23 mouse cellular contexts compared by ENCODE assay signal in genomic region chr13:52152221-52152620, GRCm38 (mm10).
DNase-seq lines count a peak whose midpoint lies in the region; ATAC-seq and TF ChIP-seq lines count a peak whose summit lies in the region.
"Had no signal": no experiment of that assay in that cellular context is flagged by ENCODE, and none has a peak within 500 bp of the region (broad histone marks: within the 10 kb centered on the region; RNA-seq: fewer than 3 reads in every experiment).

No protein-coding gene starts in this region.

- H3K9ac ChIP-seq in kidney, embryonic 15.5 days: no peak overlapping the region
- no peak overlapping the region for H3K9ac ChIP-seq in lung, embryonic 16.5 days (ENCODE audit: low read length)
- H3K9ac ChIP-seq in stomach, postnatal 0 days (ENCODE audit: low read length): no peak overlapping the region
- H3K9ac ChIP-seq in midbrain, postnatal 0 days (replicated peaks; ENCODE audit: low read length, poor library complexity, severe bottlenecking): no peak overlapping the region
- H3K9ac ChIP-seq: forebrain, embryonic 13.5 days; hindbrain, embryonic 15.5 days; liver, embryonic 12.5 days had no signal

- no peak for TF ChIP-seq POLR2A in kidney, adult 2 months (IDR thresholded peaks at IDR 0.05; ENCODE audit: low read depth, low read length)

- TF ChIP-seq EP300 in stomach, postnatal 0 days (optimal IDR thresholded peaks at IDR 0.05): no peak

- peak overlapping the region; percentile 78 for H3K27ac ChIP-seq in kidney, embryonic 15.5 days
- H3K27ac ChIP-seq in kidney, adult 2 months (ENCODE audit: insufficient read depth, low read depth, low read length): no peak overlapping the region
- H3K27ac ChIP-seq in lung, embryonic 16.5 days (ENCODE audit: low read length): peak overlapping the region; percentile 89
- H3K27ac ChIP-seq in stomach, postnatal 0 days (replicated peaks): peak overlapping the region; percentile 53; the same call in 1 of the 2 replicates
- H3K27ac ChIP-seq in midbrain, postnatal 0 days (ENCODE audit: low read depth, low read length): no peak overlapping the region
- H3K27ac ChIP-seq: forebrain, embryonic 13.5 days; hindbrain, embryonic 15.5 days; liver, embryonic 12.5 days; macrophage had no signal

- 0 out of 2 replicates have a peak, but pooled peaks have one; percentile 22 for ATAC-seq in kidney, embryonic 15.5 days (replicated peaks; ENCODE audit: low FRiP score)
- ATAC-seq in lung, embryonic 16.5 days (ENCODE audit: low read depth): no peak
- peak; percentile 36 for ATAC-seq in granulocyte monocyte progenitor cell, adult 5-6 weeks (replicated peaks; ENCODE audit: poor library complexity, severe bottlenecking)
- no peak for ATAC-seq in stomach, postnatal 0 days (ENCODE audit: low FRiP score, low TSS enrichment)
- no peak for ATAC-seq in midbrain, postnatal 0 days (ENCODE audit: low FRiP score)
- ATAC-seq: activated CD4-positive, CD25-positive, alpha-beta regulatory T cell, adult 4 months; forebrain, embryonic 13.5 days; liver, embryonic 12.5 days; Patski had no signal

- H3K4me3 ChIP-seq in kidney, embryonic 15.5 days (replicated peaks): no peak overlapping the region
- no peak overlapping the region for H3K4me3 ChIP-seq in kidney, adult 2 months (ENCODE audit: insufficient read depth, low read depth, low read length)
- H3K4me3 ChIP-seq in lung, embryonic 16.5 days (ENCODE audit: low read length): no peak overlapping the region
- H3K4me3 ChIP-seq in stomach, postnatal 0 days (ENCODE audit: low read depth, low read length): no peak overlapping the region
- H3K4me3 ChIP-seq in midbrain, postnatal 0 days (ENCODE audit: low read depth, low read length): no peak overlapping the region
- H3K4me3 ChIP-seq: forebrain, embryonic 13.5 days; hindbrain, embryonic 15.5 days; liver, embryonic 12.5 days had no signal

- TF ChIP-seq CTCF in kidney, adult 2 months (conservative IDR thresholded peaks at IDR 0.05; ENCODE audit: insufficient read depth, insufficient read length, low read depth, low read length): no peak
- TF ChIP-seq CTCF in stomach, postnatal 0 days (IDR thresholded peaks at IDR 0.05; ENCODE audit: low read depth): no peak
- TF ChIP-seq CTCF in midbrain, postnatal 0 days (IDR thresholded peaks at IDR 0.05): no peak

- WGBS in kidney, embryonic 15.5 days: 29% methylated on average over 4 of the region's 4 CpGs
- WGBS in kidney, adult 2 months: 65% methylated on average over 4 of the region's 4 CpGs
- WGBS in lung, embryonic 16.5 days: 21% methylated on average over 4 of the region's 4 CpGs
- 35% methylated on average over 4 of the region's 4 CpGs for WGBS in stomach, postnatal 0 days
- WGBS in midbrain, postnatal 0 days: 67% methylated on average over 4 of the region's 4 CpGs

- H3K4me2 ChIP-seq in kidney, embryonic 15.5 days: no peak overlapping the region
- 0 out of 2 replicates have a peak overlapping the region, but pooled peaks have one; percentile 6 for H3K4me2 ChIP-seq in lung, embryonic 16.5 days (ENCODE audit: low read depth, low read length)
- H3K4me2 ChIP-seq in stomach, postnatal 0 days (replicated peaks; ENCODE audit: low read depth): no peak overlapping the region
- H3K4me2 ChIP-seq in midbrain, postnatal 0 days (ENCODE audit: low read depth, low read length, poor library complexity, severe bottlenecking): no peak overlapping the region
- H3K4me2 ChIP-seq: forebrain, embryonic 13.5 days; heart, embryonic 11.5 days; hindbrain, embryonic 15.5 days; liver, embryonic 12.5 days had no signal

- no peaks in the 10 kb centered on the region for H3K36me3 ChIP-seq in kidney, embryonic 15.5 days
- no peaks in the 10 kb centered on the region for H3K36me3 ChIP-seq in kidney, adult 2 months (ENCODE audit: control insufficient read depth, insufficient read depth, low read length)
- no peaks in the 10 kb centered on the region for H3K36me3 ChIP-seq in lung, embryonic 16.5 days (ENCODE audit: control insufficient read depth, insufficient read depth, low read length)
- no peaks in the 10 kb centered on the region for H3K36me3 ChIP-seq in stomach, postnatal 0 days (ENCODE audit: control insufficient read depth, insufficient read depth, low read length)
- no peaks in the 10 kb centered on the region for H3K36me3 ChIP-seq in midbrain, postnatal 0 days (ENCODE audit: insufficient read depth, low read length)
- H3K36me3 ChIP-seq: hindbrain, embryonic 15.5 days; liver, embryonic 12.5 days had no signal

- no peaks in the 10 kb centered on the region for H3K9me3 ChIP-seq in kidney, embryonic 15.5 days (replicated peaks)
- no peaks in the 10 kb centered on the region for H3K9me3 ChIP-seq in lung, embryonic 16.5 days (ENCODE audit: control insufficient read depth, low read length)
- H3K9me3 ChIP-seq in stomach, postnatal 0 days (ENCODE audit: control insufficient read depth, low read length): no peaks in the 10 kb centered on the region
- no peaks in the 10 kb centered on the region for H3K9me3 ChIP-seq in midbrain, postnatal 0 days (ENCODE audit: low read length)
- H3K9me3 ChIP-seq: forebrain, embryonic 13.5 days; hindbrain, embryonic 15.5 days; liver, embryonic 12.5 days had no signal

- no peaks in the 10 kb centered on the region for H3K27me3 ChIP-seq in kidney, embryonic 15.5 days
- no peaks in the 10 kb centered on the region for H3K27me3 ChIP-seq in kidney, adult 2 months (replicated peaks; ENCODE audit: control insufficient read depth, insufficient read depth, low read length)
- H3K27me3 ChIP-seq in lung, embryonic 16.5 days (ENCODE audit: control insufficient read depth, insufficient read depth, low read depth, low read length): no peaks in the 10 kb centered on the region
- H3K27me3 ChIP-seq in stomach, postnatal 0 days (ENCODE audit: control insufficient read depth, insufficient read depth, low read length): no peaks in the 10 kb centered on the region
- H3K27me3 ChIP-seq in midbrain, postnatal 0 days (ENCODE audit: insufficient read depth, low read length): no peaks in the 10 kb centered on the region
- H3K27me3 ChIP-seq: forebrain, embryonic 13.5 days; hindbrain, embryonic 15.5 days; liver, embryonic 12.5 days; Patski had no signal

- peaks cover 46% of the 10 kb centered on the region for H3K4me1 ChIP-seq in kidney, embryonic 15.5 days
- H3K4me1 ChIP-seq in kidney, adult 2 months (ENCODE audit: control insufficient read depth, insufficient read depth, low read length): peaks cover 20% of the 10 kb centered on the region
- H3K4me1 ChIP-seq in lung, embryonic 16.5 days (replicated peaks; ENCODE audit: control insufficient read depth, insufficient read depth, low read length): peaks cover 43% of the 10 kb centered on the region
- peaks cover 9% of the 10 kb centered on the region; the same call in 1 of the 2 replicates for H3K4me1 ChIP-seq in stomach, postnatal 0 days (replicated peaks; ENCODE audit: control insufficient read depth, insufficient read depth)
- peaks cover 12% of the 10 kb centered on the region; the same call in 1 of the 2 replicates for H3K4me1 ChIP-seq in midbrain, postnatal 0 days (ENCODE audit: insufficient read depth, low read length)

- no peak for DNase-seq in kidney, adult 2 months
- DNase-seq in lung, postnatal 4 days: no peak
- no peak for DNase-seq in stomach, postnatal 0 days (ENCODE audit: low spot score)
- DNase-seq in midbrain, postnatal 0 days (ENCODE audit: low spot score): no peak
- no peak for DNase-seq in urinary bladder, postnatal 36 days (ENCODE audit: low spot score in 2 of 2)
- DNase-seq: adrenal gland, postnatal 14 days; B cell, adult 2 months; cerebellum, adult 18-20 months; gastrocnemius, postnatal 36 days; heart, postnatal 14 days; midbrain, embryonic 14.5 days; right cerebral cortex, postnatal 4 days; thymus, adult 2 months had no signal

Comparison
In these comparisons a context has a peak if more than half of its experiments do, and no peak if none do; other contexts are left out.
1. H3K27ac ChIP-seq: peak in kidney, embryonic 15.5 days (single experiment), lung, embryonic 16.5 days (single experiment) and stomach, postnatal 0 days (single experiment); none in kidney, adult 2 months (single experiment) and midbrain, postnatal 0 days (single experiment).
2. ATAC-seq: peak in kidney, embryonic 15.5 days (single experiment) and granulocyte monocyte progenitor cell, adult 5-6 weeks (single experiment); none in lung, embryonic 16.5 days (single experiment), stomach, postnatal 0 days (single experiment) and midbrain, postnatal 0 days (single experiment).